Mouse (Mus musculus) liver (tissue): Measurements from ENCODE around the gene Gadd45a.
A peak's percentile ranks its signal among the peaks of the same experiment; 100 is the strongest.

ENCODE experiments used
- DNase-seq: peaks from one replicate; pipeline ENCODE4 v3.0.0-alpha.2; 2020; ENCODE audit warnings: mixed read lengths

Gene Gadd45a

DNA sequence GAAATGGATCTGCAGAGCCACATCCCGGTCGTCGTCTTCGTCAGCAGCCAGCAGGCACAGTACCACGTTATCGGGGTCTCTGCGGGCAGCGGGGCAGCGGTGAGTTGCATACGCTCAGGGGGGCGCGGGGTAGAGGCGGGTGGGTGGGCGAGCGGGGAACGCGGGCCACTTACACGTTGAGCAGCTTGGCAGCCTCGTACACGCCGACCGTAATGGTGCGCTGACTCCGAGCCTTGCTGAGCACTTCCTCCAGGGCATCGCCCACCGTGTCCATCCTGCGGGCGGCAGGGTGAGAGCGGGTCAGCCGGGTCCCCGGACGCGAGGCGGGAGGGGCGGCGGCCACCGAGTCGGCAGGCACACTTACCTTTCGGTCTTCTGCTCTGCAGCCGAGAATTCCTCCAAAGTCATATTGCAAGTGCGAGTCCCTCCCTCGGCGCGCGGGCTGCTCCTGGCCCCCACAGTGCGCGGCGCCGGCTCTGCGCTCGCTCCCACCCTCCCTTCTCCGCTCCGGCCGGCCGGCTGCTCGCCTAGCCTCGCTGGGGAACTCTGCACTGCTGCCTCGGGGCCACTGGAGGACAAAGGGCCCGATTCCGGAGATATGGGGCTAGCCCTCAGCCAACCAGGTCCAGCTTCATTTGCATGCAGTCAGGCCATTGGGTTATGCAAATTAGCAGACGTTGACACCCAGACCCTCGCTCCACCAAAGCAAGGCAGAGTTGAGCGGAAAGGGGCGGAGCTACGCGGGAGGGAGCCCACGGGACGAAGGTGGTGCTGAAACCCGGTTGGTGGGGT lies at the start of gene Gadd45a:
Gene Gadd45a (minus strand): TSS at position 621 of the 792 bp plus-strand sequence.
- DNase-seq, result peak; percentile 98

DNA sequence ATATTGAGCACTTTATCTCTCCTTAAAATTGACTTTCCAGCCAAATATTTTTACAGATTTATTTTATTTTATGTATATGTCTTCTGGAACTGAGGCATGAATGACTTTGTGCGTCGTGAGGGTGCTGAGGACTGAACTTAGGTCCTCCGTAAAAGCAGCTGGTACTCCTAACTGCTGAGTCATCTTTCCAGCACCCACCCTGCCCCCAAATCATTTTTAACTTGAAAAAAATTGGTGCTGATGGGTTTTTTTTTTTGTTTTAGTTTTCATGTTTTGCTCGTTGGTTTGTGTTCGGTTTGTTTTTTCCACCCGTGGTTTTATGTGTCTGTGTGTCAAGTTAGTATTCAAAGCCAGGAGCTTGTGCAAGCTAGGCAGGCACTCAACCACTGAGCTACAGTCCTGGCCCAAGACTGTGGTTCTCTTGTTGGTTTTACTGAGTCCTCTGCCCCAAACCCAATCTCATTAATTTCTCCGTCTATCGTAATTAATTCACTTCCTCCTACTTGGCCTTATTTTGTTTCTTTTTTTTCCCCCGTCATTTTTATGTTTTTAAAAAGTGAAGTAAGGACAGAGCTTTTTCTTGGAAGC lies 48.7 kb upstream of the Gadd45a start:
- DNase-seq, result no peak

DNA sequence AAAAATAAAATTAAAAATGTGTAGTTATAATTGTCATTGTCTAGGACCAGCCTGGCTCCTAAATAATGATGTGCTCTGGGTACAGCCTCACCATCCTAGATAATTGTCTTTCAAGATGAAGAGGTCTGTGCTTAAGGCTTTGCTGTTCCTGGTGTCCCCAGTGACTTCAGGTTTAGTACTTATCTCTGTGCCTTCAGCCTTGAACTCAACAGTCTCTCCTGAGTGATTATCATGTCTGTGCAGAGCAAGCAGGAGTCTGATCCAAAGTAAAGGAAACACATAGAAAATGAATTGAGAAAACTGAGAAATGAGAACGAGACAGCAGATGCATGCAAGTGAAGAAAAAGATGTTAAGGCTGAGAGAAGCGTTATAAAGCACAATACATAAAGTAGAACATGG lies 47.2 kb upstream of the Gadd45a start:
- DNase-seq, result no peak

DNA sequence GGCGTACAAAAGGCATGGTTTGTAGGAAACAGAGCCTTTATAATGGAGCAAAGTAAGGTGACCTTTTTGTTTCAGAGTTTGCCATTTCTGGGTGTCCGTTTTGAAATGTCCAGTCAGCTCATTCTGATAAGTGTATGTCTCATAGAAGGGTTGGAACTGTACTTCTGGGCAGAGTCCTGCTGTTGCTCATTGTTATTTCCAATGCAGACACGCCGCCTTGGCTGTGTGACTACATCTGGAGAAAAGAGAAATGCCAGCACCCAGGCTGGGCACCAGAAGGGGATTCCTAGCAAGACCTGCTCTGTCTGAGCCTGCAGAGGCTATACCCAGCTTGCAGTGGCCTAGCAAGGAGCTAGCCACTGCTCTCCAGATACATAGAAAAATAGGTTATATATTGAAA lies 43.9 kb upstream of the Gadd45a start:
- no peak for DNase-seq

DNA sequence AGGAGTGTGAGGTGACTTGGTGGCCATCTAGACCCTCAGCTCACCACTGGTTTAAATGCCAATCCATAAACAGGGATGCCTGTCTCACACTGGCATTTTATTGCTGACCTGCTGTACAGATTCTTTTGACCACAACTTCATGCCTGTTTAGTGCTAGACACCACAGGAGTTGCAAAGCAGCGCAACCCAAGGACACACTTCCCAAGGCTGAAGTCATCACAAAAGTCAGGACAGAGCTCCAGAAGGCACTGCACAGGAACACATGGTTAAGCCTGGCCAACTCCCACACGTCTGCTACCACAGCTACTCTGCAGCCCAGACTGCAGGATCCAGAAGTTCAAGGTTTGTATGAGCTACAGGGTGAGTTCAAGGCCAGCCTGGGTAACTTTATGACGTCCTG lies 40.8 kb upstream of the Gadd45a start:
- no peak for DNase-seq

DNA sequence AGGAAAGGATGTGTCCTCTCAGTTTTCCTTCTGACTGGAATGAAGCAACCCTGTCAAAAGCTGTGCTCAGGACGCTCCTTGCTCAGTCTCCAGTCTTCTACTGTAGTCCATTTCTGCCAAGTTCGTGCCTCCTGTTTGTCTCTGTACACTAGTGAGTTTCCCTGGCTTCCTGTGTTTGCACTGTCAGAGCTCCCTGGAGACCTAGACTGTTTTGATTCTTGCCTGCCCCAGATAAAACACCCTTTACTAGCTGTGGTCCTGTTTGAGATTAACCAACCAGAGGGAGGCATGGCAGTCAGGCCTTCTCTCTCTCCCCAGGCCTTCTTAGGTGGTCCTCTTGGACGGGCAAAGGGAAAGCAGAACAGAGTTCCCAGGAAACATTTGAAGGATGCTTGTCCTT lies 40.2 kb upstream of the Gadd45a start:
- DNase-seq, result no peak

DNA sequence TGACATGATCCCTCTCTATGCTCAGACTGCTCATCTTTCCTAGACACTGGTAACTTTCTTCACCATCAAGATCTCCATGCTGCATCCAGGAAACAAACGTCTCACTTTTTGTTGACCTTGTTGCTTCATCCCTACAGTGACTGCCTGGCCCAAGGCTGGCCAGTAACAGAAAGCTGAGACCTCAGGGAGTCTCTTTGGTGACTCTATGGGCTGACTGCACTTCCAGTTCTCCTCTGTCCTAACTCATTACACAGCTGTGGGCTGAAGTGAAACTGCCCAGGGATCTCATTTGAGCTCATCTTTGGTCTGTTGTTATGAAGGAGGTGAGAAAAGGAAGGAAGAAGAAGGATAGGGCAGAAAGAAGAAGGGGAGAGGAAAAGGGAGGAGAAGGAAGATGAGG lies 39.1 kb upstream of the Gadd45a start:
- DNase-seq, result no peak

DNA sequence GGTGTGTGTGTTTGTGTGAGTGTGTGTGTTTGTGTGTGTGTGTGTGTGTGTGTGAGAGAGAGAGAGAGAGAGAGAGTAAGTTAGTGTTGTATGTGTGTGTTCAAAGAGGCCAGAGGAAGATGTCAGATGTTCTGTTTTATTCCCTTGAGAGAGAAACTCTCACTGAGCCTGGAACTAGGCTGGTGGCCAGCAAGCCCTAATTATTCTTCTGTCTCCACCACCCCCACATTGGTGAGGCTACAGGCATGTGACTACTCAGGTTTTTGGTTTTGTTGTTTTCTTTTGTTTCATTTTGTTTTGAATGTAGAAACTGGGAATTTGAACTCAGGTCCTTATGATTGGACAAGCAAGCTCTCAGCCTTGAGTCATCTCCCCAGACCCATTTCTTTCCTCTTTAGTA lies 37.6 kb upstream of the Gadd45a start:
- no peak for DNase-seq

DNA sequence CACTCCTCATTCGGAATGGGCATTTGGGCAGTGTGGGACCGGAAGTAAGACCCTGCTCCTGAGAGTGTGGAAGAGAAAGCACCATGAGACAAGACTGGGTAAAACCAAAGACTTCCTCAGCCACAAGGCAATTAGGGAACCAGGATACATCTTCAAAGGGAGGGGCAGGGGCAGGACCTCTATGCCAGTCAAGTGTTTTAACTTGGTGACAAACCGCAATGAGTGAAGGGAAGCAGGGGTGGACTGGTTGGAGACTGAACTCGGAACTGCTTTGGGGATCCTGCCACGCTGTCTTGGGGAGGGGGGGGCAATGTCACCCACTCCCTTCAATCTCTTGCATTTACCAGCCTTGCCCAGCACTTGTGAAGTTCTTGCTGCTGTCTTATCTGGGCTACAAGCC lies 36.7 kb upstream of the Gadd45a start:
- no peak for DNase-seq

DNA sequence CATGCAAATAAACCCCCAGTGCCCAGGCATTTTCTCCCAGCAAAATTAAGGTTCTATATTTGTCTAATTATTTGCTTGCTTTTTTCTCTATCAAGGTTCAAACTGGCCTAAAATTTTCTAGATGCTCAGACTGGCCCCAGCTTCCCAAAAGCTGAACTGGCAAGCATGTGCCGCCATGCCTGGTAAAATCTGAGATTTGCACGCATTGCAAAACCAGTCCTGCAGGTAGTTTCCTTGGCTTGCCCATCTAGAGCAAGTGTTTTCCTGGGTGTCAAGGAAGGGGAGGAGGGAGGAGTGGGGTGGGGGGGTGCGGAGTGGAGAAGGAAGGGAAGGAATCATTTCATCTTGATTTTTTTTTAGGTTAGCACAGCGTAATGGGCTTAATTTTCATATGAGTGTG lies 36.2 kb upstream of the Gadd45a start:
- no peak for DNase-seq

DNA sequence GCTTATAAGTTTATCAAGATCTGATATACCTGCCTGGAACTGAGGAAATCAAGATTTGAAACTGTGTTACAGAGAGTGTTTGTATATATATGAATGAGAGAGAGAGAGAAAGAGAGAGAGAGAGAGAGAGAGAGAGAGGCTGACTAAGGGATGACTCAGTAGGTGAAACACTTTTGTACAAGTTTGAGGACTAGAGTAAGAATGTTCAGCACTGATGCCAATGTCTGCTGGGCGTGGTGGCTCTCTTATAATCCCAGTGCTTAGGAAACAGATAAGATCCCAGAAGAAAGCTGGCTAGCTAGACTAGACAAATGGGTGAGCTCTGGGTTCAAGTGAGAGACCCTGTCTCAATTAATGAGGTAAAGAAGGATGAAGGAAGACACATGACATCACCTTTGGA lies 34.4 kb upstream of the Gadd45a start:
- no peak for DNase-seq

DNA sequence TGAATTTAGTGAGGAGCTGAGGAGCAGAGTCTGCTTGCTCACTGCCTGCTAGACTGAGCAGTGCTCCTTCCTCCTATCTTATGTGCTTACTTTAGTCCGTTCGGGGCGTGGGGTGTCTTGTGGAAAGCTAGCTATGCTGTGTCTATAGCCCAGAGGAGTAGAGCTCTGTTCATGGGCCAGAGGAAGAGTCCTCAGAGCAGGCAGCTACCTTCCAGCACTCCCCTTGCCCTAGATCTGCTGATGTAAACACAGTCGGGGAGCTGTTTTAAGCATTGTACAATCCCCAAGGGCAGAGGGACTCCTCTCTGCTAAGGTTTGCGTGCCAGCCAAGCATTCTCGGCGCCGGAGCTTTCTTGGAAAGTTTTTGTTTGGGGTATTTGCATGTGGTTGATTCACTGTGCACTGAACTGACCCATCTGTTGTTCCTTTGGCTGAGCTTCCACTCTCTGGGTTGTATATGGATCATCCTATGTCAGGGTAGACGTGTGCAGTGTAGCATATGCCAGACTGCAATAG lies 32.6 kb upstream of the Gadd45a start:
- no peak for DNase-seq

DNA sequence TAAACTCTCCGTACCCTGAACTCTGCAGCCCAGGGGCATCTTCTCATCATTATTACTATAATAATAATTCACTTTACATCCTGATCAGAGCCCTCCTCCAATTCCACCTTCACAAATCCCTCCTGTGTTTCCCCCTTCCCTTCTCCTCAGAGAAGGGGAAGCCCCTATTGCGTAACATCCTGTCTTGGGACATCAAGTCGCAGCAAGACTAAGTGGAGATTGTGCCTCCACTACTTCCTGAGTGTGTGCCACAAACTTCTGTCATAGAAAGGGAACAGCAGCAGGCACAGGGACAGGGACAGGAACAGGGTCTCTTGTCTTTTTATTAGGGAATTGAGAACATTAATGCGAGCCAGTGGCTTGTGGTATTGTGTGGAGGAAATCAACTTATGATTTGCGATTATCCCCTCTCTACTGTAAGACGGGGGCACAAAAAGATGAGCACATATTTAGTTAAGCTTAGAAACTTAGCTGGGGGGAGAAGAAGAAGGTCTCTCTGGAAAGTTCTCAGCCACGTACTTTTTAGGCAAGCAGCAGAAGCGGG lies 32.0 kb upstream of the Gadd45a start:
- no peak for DNase-seq

DNA sequence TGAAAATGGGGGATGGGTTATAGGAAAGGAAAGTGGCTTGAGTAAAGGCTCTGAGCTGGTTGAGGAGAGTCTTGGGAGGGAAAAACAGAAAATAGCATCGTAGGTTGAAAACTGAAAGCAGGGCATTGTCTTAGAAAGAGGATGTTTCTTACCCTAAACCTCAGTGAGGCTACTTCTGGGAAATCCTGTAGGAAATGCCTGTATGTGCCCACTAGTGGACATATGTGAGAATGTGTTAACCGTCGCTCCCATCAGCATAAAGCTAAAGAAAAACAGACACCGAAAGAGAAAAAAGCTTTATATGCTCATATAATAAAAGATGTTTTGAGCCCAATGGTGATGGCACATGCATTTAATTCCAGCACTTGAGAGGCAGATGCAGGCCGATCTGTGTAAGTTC lies 22.8 kb upstream of the Gadd45a start:
- DNase-seq, result no peak

DNA sequence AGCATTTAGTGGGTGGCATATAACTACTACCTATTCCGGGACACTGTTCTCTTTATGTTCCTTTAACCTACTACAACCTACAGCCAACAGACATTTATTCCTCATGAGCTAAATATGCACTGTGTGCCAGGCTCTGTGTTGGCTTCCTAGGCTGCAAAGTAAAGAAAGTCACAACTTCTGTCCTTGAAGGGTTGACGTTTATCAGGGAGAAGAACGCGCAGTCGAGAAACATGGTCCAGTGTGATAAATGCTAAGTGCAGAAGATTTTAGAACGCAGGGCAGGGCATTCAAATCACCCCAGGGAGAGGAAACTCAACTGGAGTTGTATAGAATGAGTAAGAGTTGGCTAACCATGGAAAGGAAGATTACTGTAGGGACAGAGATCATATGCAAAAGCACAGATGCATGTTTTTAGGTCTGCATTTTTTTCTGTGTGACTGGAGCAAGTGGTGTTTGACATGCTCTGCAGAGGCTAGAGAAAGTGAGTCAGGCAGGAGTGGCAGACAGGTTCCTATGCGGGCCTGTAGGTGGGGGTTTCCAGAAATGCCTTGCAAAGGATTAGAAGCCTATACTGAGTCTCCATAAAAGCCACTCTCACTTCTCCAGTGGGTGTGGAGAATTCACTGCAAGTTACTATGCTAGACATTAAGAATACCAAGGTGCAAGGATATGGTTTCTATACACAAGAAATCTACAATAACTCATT lies 20.9 kb upstream of the Gadd45a start:
- DNase-seq, result peak; percentile 76

DNA sequence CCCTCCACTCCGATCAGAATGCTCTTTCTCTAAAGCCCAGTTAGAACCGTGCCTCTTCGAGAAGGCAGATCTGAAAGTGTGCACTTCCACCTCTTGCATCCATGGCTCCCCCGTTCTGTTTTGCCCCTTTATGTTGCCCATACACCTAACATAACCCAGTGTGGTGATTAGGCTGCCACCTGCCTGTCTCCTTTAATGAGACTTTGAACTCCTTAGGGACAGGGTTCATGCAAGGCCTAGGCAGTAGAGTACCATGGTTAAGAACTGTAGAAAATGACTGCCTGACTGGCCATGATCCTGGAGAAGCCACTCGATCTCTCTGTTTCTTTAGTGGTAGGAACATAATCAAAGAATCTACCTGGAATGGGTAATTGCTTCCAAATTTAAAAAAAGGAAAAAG lies 20.3 kb upstream of the Gadd45a start:
- no peak for DNase-seq

DNA sequence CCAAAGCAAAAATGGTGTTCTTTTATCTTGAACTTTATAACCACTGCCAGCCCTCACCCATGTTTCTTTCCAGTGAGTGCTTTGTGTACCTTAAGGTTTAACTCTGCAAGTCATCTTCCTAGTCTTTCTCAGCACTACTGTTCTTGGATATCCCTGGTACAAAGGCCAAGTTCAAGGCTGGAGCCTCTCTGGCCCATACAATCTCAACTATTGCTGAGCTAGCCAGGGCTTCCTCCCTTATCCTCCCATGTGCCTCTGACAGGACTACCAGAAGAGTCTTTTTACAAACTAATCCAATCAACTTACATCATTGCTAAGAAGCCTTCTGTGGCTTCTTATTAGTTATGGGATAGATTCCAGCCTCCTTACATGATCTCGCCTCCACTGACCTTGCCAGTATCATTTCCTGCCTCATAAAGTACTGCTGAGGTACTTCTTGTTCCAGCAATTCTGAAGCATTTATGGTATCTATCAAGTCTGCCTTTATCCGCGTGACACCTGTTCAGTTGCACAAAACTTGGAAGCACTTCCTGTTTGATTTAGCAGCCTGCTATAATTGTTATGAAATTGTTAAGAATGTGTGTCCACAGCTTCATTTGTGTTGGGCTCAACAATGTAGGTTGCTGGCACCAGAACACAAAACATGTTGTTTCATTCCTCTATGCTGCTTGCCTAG lies 19.8 kb upstream of the Gadd45a start:
- no peak for DNase-seq

DNA sequence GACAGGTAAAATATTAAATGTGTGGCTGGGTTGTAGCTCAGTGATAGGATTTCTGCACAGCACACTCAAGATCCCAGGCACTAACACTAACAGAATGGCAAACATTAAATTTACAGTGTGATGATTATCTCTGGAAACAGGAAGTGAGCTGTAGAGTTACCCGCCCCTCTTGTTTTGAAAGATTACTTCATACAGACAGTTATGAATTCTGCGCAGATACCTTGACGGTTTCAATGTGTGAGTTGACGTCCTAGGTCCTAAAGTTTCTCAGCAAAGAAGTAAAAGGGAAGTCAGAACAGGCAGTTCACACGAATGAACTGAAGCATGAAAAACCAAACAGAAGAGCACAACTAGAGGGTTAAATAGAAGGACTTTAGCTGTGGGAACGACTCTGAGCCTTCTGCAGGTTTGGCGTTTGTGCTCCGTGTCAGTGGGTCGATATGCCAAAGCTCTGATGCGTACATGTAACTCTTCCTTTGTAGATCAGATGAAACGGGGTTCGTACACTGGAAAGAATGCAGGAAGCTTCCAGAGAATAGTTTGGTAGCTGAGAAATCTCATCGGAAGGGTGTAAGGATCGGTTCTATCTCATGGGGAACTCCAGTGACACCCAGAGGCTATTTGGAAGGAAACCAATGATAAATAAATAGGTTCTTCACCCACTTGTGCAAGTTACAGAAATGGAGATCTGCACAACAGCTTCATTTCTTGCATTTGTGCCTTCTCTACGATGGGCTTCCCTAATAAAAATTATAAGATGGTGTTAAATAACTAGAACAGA lies 19.0 kb upstream of the Gadd45a start:
- DNase-seq, result no peak

DNA sequence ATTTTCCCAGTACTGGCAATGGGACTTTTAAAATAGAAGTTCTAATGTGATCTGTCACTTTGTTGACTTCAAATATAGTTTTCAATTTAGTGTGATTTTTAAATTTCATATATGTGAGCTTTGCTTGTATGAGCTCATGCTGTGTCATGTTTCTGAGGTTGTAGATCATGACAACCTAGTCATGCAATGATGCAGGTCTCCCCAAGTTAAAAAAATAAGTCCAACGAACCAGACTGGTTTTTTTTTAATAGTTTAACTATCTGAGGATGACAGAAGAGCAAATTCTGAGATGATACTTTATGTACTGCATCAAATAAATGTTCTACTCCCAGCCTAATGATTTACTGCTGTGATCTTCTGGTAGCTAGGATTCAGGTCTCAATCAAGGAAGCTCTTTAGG lies 12.8 kb upstream of the Gadd45a start:
- no peak for DNase-seq

DNA sequence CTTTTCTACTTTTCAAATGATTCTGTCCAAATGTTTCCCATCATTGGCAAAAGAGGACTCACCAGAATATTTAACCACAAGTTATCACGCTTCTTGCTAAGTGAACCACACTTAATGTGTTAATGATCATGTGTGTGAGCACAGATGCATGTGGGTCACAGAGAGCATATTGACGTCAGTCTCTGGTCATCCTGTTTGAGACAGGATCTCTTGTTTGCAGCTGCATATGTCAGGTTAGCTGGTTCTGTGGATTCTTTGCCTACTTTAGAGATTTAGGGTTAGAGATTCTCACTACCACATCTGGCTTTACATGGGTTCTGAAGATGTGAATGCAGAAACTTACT lies 12.4 kb upstream of the Gadd45a start:
- no peak for DNase-seq

DNA sequence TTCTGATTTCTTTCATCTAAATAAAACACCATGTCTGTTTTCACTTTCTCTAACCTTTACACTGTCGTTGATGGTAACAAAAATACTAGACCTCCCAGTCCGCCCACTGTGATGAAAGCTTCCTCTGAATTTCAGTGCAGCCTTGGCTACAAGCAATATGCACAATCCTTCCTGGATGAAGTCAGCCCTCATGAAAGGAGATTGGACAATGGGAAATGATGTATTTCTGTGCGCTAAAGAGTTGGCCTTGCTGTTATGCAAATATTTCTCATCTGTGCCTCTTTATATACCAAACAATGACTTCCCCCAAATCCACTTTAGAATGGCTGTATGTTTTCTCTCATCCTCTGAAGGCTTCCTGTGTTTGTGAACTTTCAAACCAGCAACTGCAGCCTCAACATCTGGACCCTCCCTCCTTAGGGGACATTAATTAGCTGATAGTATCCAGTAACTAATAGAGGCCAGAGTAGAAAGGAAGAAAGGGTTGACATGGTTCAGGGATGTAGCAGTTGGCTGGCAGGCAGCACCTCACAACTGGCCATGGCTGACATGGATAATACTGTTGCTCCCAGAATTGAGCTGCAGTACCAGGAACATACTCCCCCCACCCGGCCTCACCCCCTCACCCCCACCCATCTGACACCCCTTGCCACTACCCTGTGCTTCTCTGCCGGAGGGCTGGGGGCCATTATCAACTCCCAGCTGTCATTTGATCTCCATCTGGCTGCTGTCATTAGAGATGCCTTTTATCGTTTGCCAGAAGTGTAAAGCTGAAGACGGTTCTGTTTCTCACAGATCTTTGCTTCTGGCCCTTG lies 11.8 kb upstream of the Gadd45a start:
- DNase-seq, result peak; percentile 68
